Mouse (Mus musculus): ENCODE measurements at regions not wholly inside any gene's neighbourhood (a gene's known extent, or its start where the extent isn't known, plus 50 kb on each side); places are given as distances from the start of the nearest gene placed in this dataset.

GRCm38 (mm10) chr7:98768460-98768859 is 65.6 kb downstream of the Thap12 start:
- DNase-seq, result no peak

GRCm38 (mm10) chr7:98769111-98769734 is 65.7 kb upstream of the Wnt11 start:
- DNase-seq, result no peak

- peak in 1 of 2 experiments; percentile 54 for DNase-seq
Observed at GRCm38 (mm10) chr7:98770257-98770890, 64.5 kb upstream of the Wnt11 start.

- no peak for DNase-seq
Observed at GRCm38 (mm10) chr7:98771134-98771775, 63.7 kb upstream of the Wnt11 start.

GRCm38 (mm10) chr7:98774597-98774996 is 60.3 kb upstream of the Wnt11 start:
- no peak for DNase-seq

DNA sequence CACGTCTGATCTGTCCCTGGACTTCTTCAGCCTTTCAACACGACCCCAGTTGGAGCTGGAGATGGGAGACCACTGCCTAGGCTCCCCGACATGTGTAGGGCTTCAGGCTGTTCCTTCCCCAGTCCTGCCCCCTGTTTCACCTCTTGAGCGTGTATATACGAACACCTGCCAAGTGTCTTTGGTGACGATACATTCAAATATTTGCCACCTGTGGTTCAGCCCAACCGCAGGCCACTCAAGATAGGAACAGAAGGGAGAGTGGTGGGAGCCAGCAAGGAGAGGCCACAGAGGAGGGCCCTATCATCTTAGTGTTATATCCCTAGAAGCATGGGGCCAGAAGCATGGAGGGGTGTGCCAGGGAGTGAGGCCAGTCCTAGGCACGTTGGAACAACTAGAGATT is 59.9 kb upstream of the Wnt11 start:
- no peak for DNase-seq

DNA sequence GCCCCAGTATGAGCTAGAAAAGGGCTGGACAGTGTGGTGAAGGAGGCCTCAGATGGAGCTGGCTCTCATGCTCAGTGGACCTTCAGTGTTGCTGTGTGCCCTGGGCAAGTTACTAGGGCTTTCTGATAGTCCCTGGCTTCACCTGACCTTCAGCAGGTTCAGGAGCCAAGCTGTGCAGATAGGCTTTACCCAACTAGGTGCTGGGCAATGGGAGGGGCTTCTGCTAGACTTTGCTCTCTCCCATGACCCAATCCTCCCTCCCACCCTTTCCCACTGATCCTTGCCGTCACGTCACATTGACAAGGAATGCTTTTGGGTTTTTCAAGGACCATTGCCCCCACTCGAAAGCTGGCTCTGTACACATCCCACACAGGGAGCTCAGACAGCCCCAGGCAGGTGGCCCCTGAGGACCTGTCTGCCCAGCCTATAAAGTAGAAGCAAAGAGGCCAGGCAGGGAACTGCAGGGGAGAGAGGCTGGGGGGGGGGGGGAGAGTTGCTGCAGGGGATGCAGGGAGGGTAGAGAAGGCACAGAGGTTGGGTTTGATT is 57.5 kb upstream of the Wnt11 start:
- DNase-seq, result peak in 1 of 2 experiments; percentile 54

- DNase-seq, result peak; percentile 87 to 89
Observed at GRCm38 (mm10) chr7:98778929-98779328, 56.0 kb upstream of the Wnt11 start.

GRCm38 (mm10) chr7:98783521-98783920 is 51.4 kb upstream of the Wnt11 start:
- DNase-seq, result no peak

DNA sequence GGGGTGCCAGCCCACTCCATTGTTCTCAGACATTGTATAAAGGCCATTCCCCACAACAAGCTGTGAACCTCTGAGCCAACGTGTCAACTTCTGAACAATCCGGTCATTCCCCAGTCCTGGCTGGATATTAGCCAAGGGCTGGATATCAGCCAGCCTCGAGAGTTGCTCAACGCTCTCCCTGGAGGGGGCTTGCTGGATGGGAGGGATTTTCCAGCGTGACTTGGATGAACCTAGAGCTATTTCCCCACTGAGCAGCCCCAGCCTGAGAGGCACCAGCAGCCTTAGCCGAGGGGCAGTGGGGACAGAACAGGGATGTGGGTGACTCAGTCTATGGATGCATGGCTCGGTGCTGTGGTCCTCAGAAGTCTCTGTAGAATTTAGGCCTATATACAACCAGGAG is 51.0 kb upstream of the Wnt11 start:
- peak; percentile 86 to 90 for DNase-seq

DNA sequence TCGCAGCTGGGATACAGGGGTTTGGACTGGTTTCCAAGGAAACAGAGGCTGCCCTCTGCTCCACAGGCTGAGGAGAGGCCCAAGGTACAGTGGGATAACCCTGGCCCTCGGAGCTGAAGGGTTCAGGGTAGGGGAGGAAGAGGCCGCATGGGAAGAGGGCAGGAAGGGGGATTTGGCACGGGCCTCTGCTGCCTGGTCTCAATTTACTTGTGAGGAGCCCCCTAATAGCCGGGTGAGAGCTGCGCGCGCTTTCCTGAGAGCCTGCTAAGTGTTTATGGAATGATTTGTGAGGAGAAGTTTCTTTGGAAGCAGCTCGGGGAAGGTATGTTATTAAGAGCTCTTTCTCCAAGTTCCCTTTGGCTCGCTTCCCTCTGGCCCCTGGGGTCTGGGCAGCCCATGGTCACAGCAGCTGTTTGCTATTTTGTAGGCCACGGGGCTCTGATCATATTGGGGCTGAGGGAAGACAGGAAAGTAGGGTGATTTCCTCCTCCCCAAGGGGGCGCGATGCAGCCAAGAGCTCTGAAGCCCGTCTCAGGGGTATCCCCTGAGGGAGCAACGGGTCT is 50.5 kb upstream of the Wnt11 start:
- DNase-seq, result peak; percentile 63 to 72
